Mouse (Mus musculus) liver, embryonic 15.5 days (tissue): ENCODE measurements at regions not wholly inside any gene's neighbourhood (a gene's known extent, or its start where the extent isn't known, plus 50 kb on each side); places are given as distances from the start of the nearest gene placed in this dataset.

Experiments used
- ATAC-seq: fragments of 200-750 bp; cut with Nextera tagmentation; 2 replicates; pipeline ENCODE4 v1.8.0; 2017; ENCODE audit warnings: moderate number of reproducible peaks, mild to moderate bottlenecking, moderate library complexity; ENCODE audit not compliant: insufficient read depth
- H3K27ac ChIP-seq: fragments of 300-500 bp; sonication (generic); replicated peaks from 2 replicates; pipeline ENCODE4 v1.5.1; 2015; ENCODE audit warnings: mild to moderate bottlenecking, inconsistent platforms
- H3K27me3 ChIP-seq: fragments of 300-500 bp; sonication (generic); 2 replicates; pipeline ENCODE4 v1.6.1; 2015; ENCODE audit warnings: mild to moderate bottlenecking, inconsistent platforms
- H3K36me3 ChIP-seq: fragments of 300-500 bp; sonication (generic); replicated peaks from 2 replicates; pipeline ENCODE4 v1.6.1; 2015; ENCODE audit warnings: moderate library complexity, mild to moderate bottlenecking, inconsistent platforms
- H3K4me1 ChIP-seq: fragments of 300-500 bp; sonication (generic); replicated peaks from 2 replicates; pipeline ENCODE4 v1.6.1; 2015; ENCODE audit warnings: inconsistent platforms
- H3K4me2 ChIP-seq: fragments of 300-500 bp; sonication (generic); 2 replicates; pipeline ENCODE4 v1.6.1; 2015; ENCODE audit warnings: moderate library complexity, mild to moderate bottlenecking, inconsistent platforms
- H3K4me3 ChIP-seq: fragments of 300-500 bp; sonication (generic); replicated peaks from 2 replicates; pipeline ENCODE4 v1.5.1; 2015; ENCODE audit warnings: mild to moderate bottlenecking, inconsistent platforms
- H3K9ac ChIP-seq: fragments of 300-500 bp; sonication (generic); 2 replicates; pipeline ENCODE4 v1.6.1; 2015; ENCODE audit warnings: moderate library complexity, mild to moderate bottlenecking, inconsistent platforms
- H3K9me3 ChIP-seq: fragments of 300-500 bp; sonication (generic); replicated peaks from 2 replicates; pipeline ENCODE4 v1.6.1; 2016; ENCODE audit warnings: inconsistent platforms
- WGBS: fragments of 180-500 bp; shearing (Covaris S2); methylation state at CpG from one replicate; pipeline ENCODE4 v1.1.7; 2015; ENCODE audit warnings: mixed read lengths; ENCODE audit not compliant: insufficient replicate concordance; 5-methylcytosine and 5-hydroxymethylcytosine counted together

- ATAC-seq, result no peak
Measured at GRCm38 (mm10) chr10:118675816-118676465, 194.1 kb downstream of the Dyrk2 start.

GRCm38 (mm10) chr10:118678750-118679418, 191.1 kb downstream of the Dyrk2 start:
- H3K27me3 ChIP-seq, result no peaks in the 10 kb centered on the region
- no peaks in the 10 kb centered on the region for H3K36me3 ChIP-seq
- no peak overlapping the region for H3K4me3 ChIP-seq
- no peak overlapping the region for H3K27ac ChIP-seq
- no peaks in the 10 kb centered on the region for H3K4me1 ChIP-seq
- no peak for ATAC-seq
- H3K9ac ChIP-seq, result no peak overlapping the region
- no peak overlapping the region for H3K4me2 ChIP-seq
- WGBS, result 55% methylated on average over 12 of the region's 12 CpGs
- no peaks in the 10 kb centered on the region for H3K9me3 ChIP-seq

More at GRCm38 (mm10) chr10:118675816-118676465, 194.1 kb downstream of the Dyrk2 start:
- no peaks in the 10 kb centered on the region for H3K27me3 ChIP-seq
- no peak overlapping the region for H3K9ac ChIP-seq
- no peaks in the 10 kb centered on the region for H3K36me3 ChIP-seq
- WGBS, result 50% methylated on average over 18 of the region's 18 CpGs
- H3K9me3 ChIP-seq, result no peaks in the 10 kb centered on the region
- no peak overlapping the region for H3K4me2 ChIP-seq
- no peak overlapping the region for H3K4me3 ChIP-seq
- no peak overlapping the region for H3K27ac ChIP-seq
- no peaks in the 10 kb centered on the region for H3K4me1 ChIP-seq

GRCm38 (mm10) chr10:118679507-118679906, 190.5 kb downstream of the Dyrk2 start:
- no peak for ATAC-seq
- Histone ChIP-seq H3K9me3 (no peaks in the 10 kb centered on the region), H3K4me1 (no peaks in the 10 kb centered on the region), H3K36me3 (no peaks in the 10 kb centered on the region), H3K27ac (no peak overlapping the region), H3K4me3 (no peak overlapping the region), H3K4me2 (no peak overlapping the region), H3K27me3 (no peaks in the 10 kb centered on the region), H3K9ac (no peak overlapping the region)
- 72% methylated on average over 5 of the region's 5 CpGs for WGBS

GRCm38 (mm10) chr10:118680896-118681295, 189.1 kb downstream of the Dyrk2 start:
- 65% methylated on average over 6 of the region's 6 CpGs for WGBS
- Histone ChIP-seq H3K4me3 (no peak overlapping the region), H3K4me1 (no peaks in the 10 kb centered on the region), H3K9me3 (no peaks in the 10 kb centered on the region), H3K9ac (no peak overlapping the region), H3K27ac (no peak overlapping the region), H3K4me2 (no peak overlapping the region), H3K36me3 (no peaks in the 10 kb centered on the region), H3K27me3 (no peaks in the 10 kb centered on the region)
- no peak for ATAC-seq

- no peaks in the 10 kb centered on the region for H3K9me3 ChIP-seq
- no peaks in the 10 kb centered on the region for H3K4me1 ChIP-seq
- WGBS, result 64% methylated on average over 9 of the region's 9 CpGs
- no peaks in the 10 kb centered on the region for H3K27me3 ChIP-seq
- no peak overlapping the region for H3K9ac ChIP-seq
- H3K4me2 ChIP-seq, result no peak overlapping the region
- no peaks in the 10 kb centered on the region for H3K36me3 ChIP-seq
- H3K4me3 ChIP-seq, result no peak overlapping the region
- ATAC-seq, result no peak
- H3K27ac ChIP-seq, result no peak overlapping the region
Measured at GRCm38 (mm10) chr10:118683356-118683755, 186.7 kb downstream of the Dyrk2 start.

GRCm38 (mm10) chr10:118699292-118699691, 170.7 kb downstream of the Dyrk2 start:
- H3K4me3 ChIP-seq, result no peak overlapping the region
- H3K36me3 ChIP-seq, result no peaks in the 10 kb centered on the region
- no peak overlapping the region for H3K9ac ChIP-seq
- H3K4me1 ChIP-seq, result no peaks in the 10 kb centered on the region
- ATAC-seq, result no peak
- H3K4me2 ChIP-seq, result no peak overlapping the region
- H3K27ac ChIP-seq, result no peak overlapping the region
- 64% methylated on average over 3 of the region's 3 CpGs for WGBS
- no peaks in the 10 kb centered on the region for H3K9me3 ChIP-seq
- H3K27me3 ChIP-seq, result no peaks in the 10 kb centered on the region

GRCm38 (mm10) chr10:118700115-118700514, 169.9 kb downstream of the Dyrk2 start:
- no peak overlapping the region for H3K9ac ChIP-seq
- H3K36me3 ChIP-seq, result no peaks in the 10 kb centered on the region
- no peaks in the 10 kb centered on the region for H3K9me3 ChIP-seq
- H3K4me1 ChIP-seq, result no peaks in the 10 kb centered on the region
- peak; percentile 80 for ATAC-seq
- H3K4me2 ChIP-seq, result no peak overlapping the region
- H3K27ac ChIP-seq, result no peak overlapping the region
- H3K27me3 ChIP-seq, result no peaks in the 10 kb centered on the region
- H3K4me3 ChIP-seq, result no peak overlapping the region
- 73% methylated on average over 4 of the region's 4 CpGs for WGBS

- H3K36me3 ChIP-seq, result no peaks in the 10 kb centered on the region
- WGBS, result 74% methylated on average over 3 of the region's 3 CpGs
- no peak overlapping the region for H3K9ac ChIP-seq
- no peak overlapping the region for H3K4me2 ChIP-seq
- no peaks in the 10 kb centered on the region for H3K4me1 ChIP-seq
- no peak overlapping the region for H3K27ac ChIP-seq
- no peak for ATAC-seq
- no peaks in the 10 kb centered on the region for H3K9me3 ChIP-seq
- H3K27me3 ChIP-seq, result no peaks in the 10 kb centered on the region
- no peak overlapping the region for H3K4me3 ChIP-seq
Measured at GRCm38 (mm10) chr10:118706020-118706419, 164.0 kb downstream of the Dyrk2 start.

GRCm38 (mm10) chr10:118709718-118710117, 160.3 kb downstream of the Dyrk2 start:
- no peak overlapping the region for H3K4me2 ChIP-seq
- no peaks in the 10 kb centered on the region for H3K4me1 ChIP-seq
- no peak overlapping the region for H3K27ac ChIP-seq
- ATAC-seq, result no peak
- no peaks in the 10 kb centered on the region for H3K27me3 ChIP-seq
- no peak overlapping the region for H3K9ac ChIP-seq
- H3K9me3 ChIP-seq, result no peaks in the 10 kb centered on the region
- 59% methylated on average over 8 of the region's 8 CpGs for WGBS
- no peaks in the 10 kb centered on the region for H3K36me3 ChIP-seq
- H3K4me3 ChIP-seq, result no peak overlapping the region

- Histone ChIP-seq H3K9me3 (no peaks in the 10 kb centered on the region), H3K9ac (no peak overlapping the region), H3K4me2 (no peak overlapping the region), H3K27me3 (no peaks in the 10 kb centered on the region), H3K4me3 (no peak overlapping the region), H3K27ac (no peak overlapping the region), H3K4me1 (no peaks in the 10 kb centered on the region), H3K36me3 (no peaks in the 10 kb centered on the region)
- WGBS, result 72% methylated on average over 3 of the region's 3 CpGs
- no peak for ATAC-seq
Measured at GRCm38 (mm10) chr10:118711529-118711928, 158.5 kb downstream of the Dyrk2 start.

GRCm38 (mm10) chr10:118711951-118712350, 158.1 kb downstream of the Dyrk2 start:
- 64% methylated on average over 10 of the region's 10 CpGs for WGBS
- H3K9ac ChIP-seq, result no peak overlapping the region
- no peaks in the 10 kb centered on the region for H3K27me3 ChIP-seq

GRCm38 (mm10) chr10:118712951-118713350, 157.1 kb downstream of the Dyrk2 start:
- no peaks in the 10 kb centered on the region for H3K9me3 ChIP-seq
- no peaks in the 10 kb centered on the region for H3K36me3 ChIP-seq
- no peak overlapping the region for H3K9ac ChIP-seq
- WGBS, result 61% methylated on average over 6 of the region's 6 CpGs
- no peak for ATAC-seq
- no peaks in the 10 kb centered on the region for H3K4me1 ChIP-seq
- no peak overlapping the region for H3K4me3 ChIP-seq
- H3K4me2 ChIP-seq, result no peak overlapping the region
- no peak overlapping the region for H3K27ac ChIP-seq
- H3K27me3 ChIP-seq, result no peaks in the 10 kb centered on the region

More at GRCm38 (mm10) chr10:118711951-118712350, 158.1 kb downstream of the Dyrk2 start:
- no peak for ATAC-seq
- H3K36me3 ChIP-seq, result no peaks in the 10 kb centered on the region
- no peaks in the 10 kb centered on the region for H3K9me3 ChIP-seq
- no peaks in the 10 kb centered on the region for H3K4me1 ChIP-seq
- H3K4me3 ChIP-seq, result no peak overlapping the region
- no peak overlapping the region for H3K4me2 ChIP-seq
- H3K27ac ChIP-seq, result no peak overlapping the region
